Mouse (Mus musculus) forebrain, embryonic 12.5 days (tissue): ENCODE results near the gene Lhcgr. TPM values are rescaled to one million over a fixed set of nuclear protein-coding genes. Genes with fewer than 3 reads are reported as not detected.
"Not testable (repeated sequence)": the region's sequence is repeated elsewhere in the genome, so short reads cannot be mapped to it uniquely, and the experiment has no call there.

Experiments used
- ATAC-seq: fragments of 200-750 bp; cut with Nextera tagmentation; 2 replicates; pipeline ENCODE4 v1.8.0; 2017; ENCODE audit warnings: moderate TSS enrichment; ENCODE audit not compliant: low FRiP score
- H3K27ac ChIP-seq: fragments of 300-500 bp; sonication (generic); 2 replicates; pipeline ENCODE4 v1.5.1; 2016; ENCODE audit warnings: mild to moderate bottlenecking
- H3K27me3 ChIP-seq: fragments of 300-500 bp; sonication (generic); 2 replicates; pipeline ENCODE4 v1.6.1; 2016; ENCODE audit warnings: mild to moderate bottlenecking
- H3K36me3 ChIP-seq: fragments of 300-500 bp; sonication (generic); replicated peaks from 2 replicates; pipeline ENCODE4 v1.6.1; 2016; ENCODE audit warnings: mild to moderate bottlenecking
- H3K4me1 ChIP-seq: fragments of 300-500 bp; sonication (generic); 2 replicates; pipeline ENCODE4 v1.6.1; 2016
- H3K4me2 ChIP-seq: fragments of 300-500 bp; sonication (generic); 2 replicates; pipeline ENCODE4 v1.6.1; 2016; ENCODE audit warnings: mild to moderate bottlenecking, moderate library complexity
- H3K4me3 ChIP-seq: fragments of 300-500 bp; sonication (generic); replicated peaks from 2 replicates; pipeline ENCODE4 v1.5.1; 2016; ENCODE audit warnings: mild to moderate bottlenecking
- H3K9ac ChIP-seq: fragments of 300-500 bp; sonication (generic); 2 replicates; pipeline ENCODE4 v1.6.1; 2016; ENCODE audit warnings: mild to moderate bottlenecking
- H3K9me3 ChIP-seq: fragments of 300-500 bp; sonication (generic); 2 replicates; pipeline ENCODE4 v1.6.1; 2016
- WGBS: fragments of 180-500 bp; shearing (Covaris S2); methylation state at CpG from one replicate; pipeline ENCODE4 v1.1.7; 2016; 5-methylcytosine and 5-hydroxymethylcytosine counted together
- polyA plus RNA-seq: library from polyadenylated mRNA; unstranded; fragments of >200 nt; fragmentation: Nextera tagmentation; extraction: Ambion mirVana; gene quantifications from 2 replicates; pipeline ENCODE4 v1.2.1, GENCODE M21; 2016

Gene Lhcgr
- 0.06 and 0.69 TPM in 2 replicates for polyA plus RNA-seq

- Histone ChIP-seq H3K9ac (0 out of 2 replicates have a peak within 1 kb of the TSS, but pooled peaks have one; percentile 17), H3K36me3 (no peaks in the 10 kb centered on the region), H3K4me2 (peak within 1 kb of the TSS; percentile 52), H3K9me3 (no peaks in the 10 kb centered on the region), H3K27me3 (peaks cover 26% of the 10 kb centered on the region), H3K4me1 (peaks cover 8% of the 10 kb centered on the region), H3K27ac (no peak within 1 kb of the TSS), H3K4me3 (peak within 1 kb of the TSS; percentile 18)
- WGBS: 19% methylated on average over 31 of the region's 31 CpGs
- peak; percentile 65; the same call in 1 of the 2 replicates for ATAC-seq
Measured at GRCm38 (mm10) chr17:88791440-88792152, at the start of gene Lhcgr. TSS of gene Lhcgr (minus strand) at chr17:88791990.

- Histone ChIP-seq H3K4me1 (no peaks in the 10 kb centered on the region), H3K36me3 (no peaks in the 10 kb centered on the region), H3K4me2 (no peak overlapping the region), H3K9me3 (no peaks in the 10 kb centered on the region), H3K27ac (no peak overlapping the region), H3K4me3 (no peak overlapping the region), H3K9ac (no peak overlapping the region), H3K27me3 (no peaks in the 10 kb centered on the region)
- no peak for ATAC-seq
- WGBS: 37% methylated on average over 2 of the region's 2 CpGs
Measured at GRCm38 (mm10) chr17:88817601-88818000, 25.8 kb upstream of the Lhcgr start.

- 92% methylated on average over 3 of the region's 3 CpGs for WGBS
- H3K4me3 ChIP-seq, H3K4me2 ChIP-seq, H3K9ac ChIP-seq, H3K4me1 ChIP-seq, H3K27ac ChIP-seq, H3K27me3 ChIP-seq, H3K9me3 ChIP-seq, H3K36me3 ChIP-seq, ATAC-seq: not testable (repeated sequence)
Measured at GRCm38 (mm10) chr17:88812943-88813342, 21.2 kb upstream of the Lhcgr start.

- no peak overlapping the region for H3K4me3 ChIP-seq
- no peak overlapping the region for H3K27ac ChIP-seq
- H3K27me3 ChIP-seq: no peaks in the 10 kb centered on the region
- no peak for ATAC-seq
- H3K9ac ChIP-seq: no peak overlapping the region
- WGBS: 93% methylated on average over 5 of the region's 5 CpGs
- no peaks in the 10 kb centered on the region for H3K4me1 ChIP-seq
- no peaks in the 10 kb centered on the region for H3K36me3 ChIP-seq
- H3K9me3 ChIP-seq: no peaks in the 10 kb centered on the region
- no peak overlapping the region for H3K4me2 ChIP-seq
Measured at GRCm38 (mm10) chr17:88810807-88811206, 19.0 kb upstream of the Lhcgr start.

GRCm38 (mm10) chr17:88806421-88806820 is 14.6 kb upstream of the Lhcgr start:
- ATAC-seq: no peak
- H3K27me3 ChIP-seq: no peaks in the 10 kb centered on the region
- H3K36me3 ChIP-seq: no peaks in the 10 kb centered on the region
- no peaks in the 10 kb centered on the region for H3K4me1 ChIP-seq
- H3K4me2 ChIP-seq: no peak overlapping the region
- no peaks in the 10 kb centered on the region for H3K9me3 ChIP-seq
- no peak overlapping the region for H3K27ac ChIP-seq
- 95% methylated on average over 8 of the region's 8 CpGs for WGBS
- H3K4me3 ChIP-seq: no peak overlapping the region
- H3K9ac ChIP-seq: no peak overlapping the region

- no peak overlapping the region for H3K4me2 ChIP-seq
- no peak for ATAC-seq
- no peak overlapping the region for H3K4me3 ChIP-seq
- H3K27ac ChIP-seq: no peak overlapping the region
- no peaks in the 10 kb centered on the region for H3K27me3 ChIP-seq
- H3K4me1 ChIP-seq: no peaks in the 10 kb centered on the region
- H3K9me3 ChIP-seq: no peaks in the 10 kb centered on the region
- H3K9ac ChIP-seq: no peak overlapping the region
- H3K36me3 ChIP-seq: no peaks in the 10 kb centered on the region
Measured at GRCm38 (mm10) chr17:88803441-88803840, 11.7 kb upstream of the Lhcgr start.

- no peak overlapping the region for H3K27ac ChIP-seq
- H3K4me3 ChIP-seq: no peak overlapping the region
- no peaks in the 10 kb centered on the region for H3K9me3 ChIP-seq
- no peaks in the 10 kb centered on the region for H3K36me3 ChIP-seq
- no peak overlapping the region for H3K9ac ChIP-seq
- H3K4me2 ChIP-seq: no peak overlapping the region
- H3K4me1 ChIP-seq: peaks cover 8% of the 10 kb centered on the region
- 84% methylated on average over 2 of the region's 2 CpGs for WGBS
- peaks cover 26% of the 10 kb centered on the region for H3K27me3 ChIP-seq
- ATAC-seq: no peak
Measured at GRCm38 (mm10) chr17:88790680-88791079, 1.1 kb downstream of the Lhcgr start.

GRCm38 (mm10) chr17:88788392-88788791 is 3.4 kb downstream of the Lhcgr start:
- Histone ChIP-seq H3K9me3 (no peaks in the 10 kb centered on the region), H3K4me1 (peaks cover 8% of the 10 kb centered on the region), H3K27ac (no peak overlapping the region), H3K9ac (no peak overlapping the region), H3K27me3 (peaks cover 26% of the 10 kb centered on the region), H3K36me3 (no peaks in the 10 kb centered on the region), H3K4me3 (no peak overlapping the region), H3K4me2 (no peak overlapping the region)
- 91% methylated on average over 2 of the region's 2 CpGs for WGBS
- ATAC-seq: no peak

GRCm38 (mm10) chr17:88786881-88787280 is 4.9 kb downstream of the Lhcgr start:
- H3K27me3 ChIP-seq: peaks cover 10% of the 10 kb centered on the region; the same call in 1 of the 2 replicates
- H3K4me1 ChIP-seq: peaks cover 8% of the 10 kb centered on the region
- WGBS: 69% methylated on average over 6 of the region's 6 CpGs
- H3K4me3 ChIP-seq: no peak overlapping the region
- no peaks in the 10 kb centered on the region for H3K9me3 ChIP-seq
- no peak overlapping the region for H3K4me2 ChIP-seq
- no peak for ATAC-seq
- H3K36me3 ChIP-seq: no peaks in the 10 kb centered on the region
- no peak overlapping the region for H3K27ac ChIP-seq
- no peak overlapping the region for H3K9ac ChIP-seq

GRCm38 (mm10) chr17:88786385-88786784 is 5.4 kb downstream of the Lhcgr start:
- peaks cover 3% of the 10 kb centered on the region for H3K4me1 ChIP-seq
- peaks cover 6% of the 10 kb centered on the region; the same call in 1 of the 2 replicates for H3K27me3 ChIP-seq
- WGBS: 86% methylated on average over 4 of the region's 4 CpGs
- H3K9ac ChIP-seq: no peak overlapping the region
- no peaks in the 10 kb centered on the region for H3K9me3 ChIP-seq
- H3K36me3 ChIP-seq: no peaks in the 10 kb centered on the region
- ATAC-seq: no peak
- H3K27ac ChIP-seq: no peak overlapping the region
- no peak overlapping the region for H3K4me3 ChIP-seq
- H3K4me2 ChIP-seq: no peak overlapping the region

GRCm38 (mm10) chr17:88779148-88779547 is 12.6 kb downstream of the Lhcgr start:
- Histone ChIP-seq H3K27ac (no peak overlapping the region), H3K36me3 (no peaks in the 10 kb centered on the region), H3K4me3 (no peak overlapping the region), H3K9ac (no peak overlapping the region), H3K4me1 (peaks cover 3% of the 10 kb centered on the region), H3K27me3 (peaks cover 26% of the 10 kb centered on the region), H3K4me2 (no peak overlapping the region), H3K9me3 (no peaks in the 10 kb centered on the region)
- 27% methylated on average over 3 of the region's 3 CpGs for whole genome bisulfite sequencing
- ATAC-seq: no peak

- no peak overlapping the region for H3K27ac ChIP-seq
- WGBS: 60% methylated on average over 9 of the region's 9 CpGs
- no peak overlapping the region for H3K4me3 ChIP-seq
- no peaks in the 10 kb centered on the region for H3K36me3 ChIP-seq
- H3K9me3 ChIP-seq: no peaks in the 10 kb centered on the region
- H3K4me1 ChIP-seq: peaks cover 11% of the 10 kb centered on the region
- no peak overlapping the region for H3K9ac ChIP-seq
- peaks cover 66% of the 10 kb centered on the region for H3K27me3 ChIP-seq
- ATAC-seq: no peak
- no peak overlapping the region for H3K4me2 ChIP-seq
Measured at GRCm38 (mm10) chr17:88774103-88774526, 17.7 kb downstream of the Lhcgr start.

- Histone ChIP-seq H3K27ac (no peak overlapping the region), H3K4me3 (no peak overlapping the region), H3K4me1 (peaks cover 11% of the 10 kb centered on the region), H3K9ac (no peak overlapping the region), H3K9me3 (no peaks in the 10 kb centered on the region), H3K27me3 (peaks cover 87% of the 10 kb centered on the region), H3K4me2 (no peak overlapping the region), H3K36me3 (no peaks in the 10 kb centered on the region)
- ATAC-seq: no peak
- 79% methylated on average over 7 of the region's 7 CpGs for WGBS
Measured at GRCm38 (mm10) chr17:88770081-88770480, 21.7 kb downstream of the Lhcgr start.
